Mouse (Mus musculus) fat pad, adult 2 months (tissue): ENCODE data around the gene Ankef1.

Experiments used
- DNase-seq: peaks from one replicate; pipeline ENCODE4 v3.0.0-alpha.2; 2011; ENCODE audit warnings: low read depth, low spot score; ENCODE audit errors: extremely low read depth

Gene Ankef1

GRCm38 (mm10) chr2:136598743-136599142 lies 97.0 kb downstream of the Ankef1 start:
- DNase-seq = no peak

GRCm38 (mm10) chr2:136600651-136601170 lies 99.0 kb downstream of the Ankef1 start:
- DNase-seq = no peak

- DNase-seq = no peak
Observed at GRCm38 (mm10) chr2:136601206-136601605, 99.5 kb downstream of the Ankef1 start.
